Mouse (Mus musculus) testis, adult 2 months (tissue): Measurements from ENCODE around the gene Man1b1.

ENCODE experiments used
- CTCF ChIP-seq: fragments of 200-500 bp; IDR thresholded peaks from 2 replicates; pipeline ENCODE4 v1.5.1; 2012; ENCODE audit warnings: low read depth, mild to moderate bottlenecking, inconsistent platforms, low read length, moderate library complexity; ENCODE audit not compliant: control insufficient read depth, insufficient read depth, insufficient replicate concordance
- POLR2A ChIP-seq: fragments of 200-500 bp; IDR thresholded peaks from 2 replicates; pipeline ENCODE4 v1.6.1; 2012; ENCODE audit warnings: low read depth, mild to moderate bottlenecking, inconsistent platforms, low read length, moderate library complexity; ENCODE audit not compliant: control insufficient read depth

GRCm38 (mm10) chr2:25363478-25364178, 31.5 kb downstream of the Man1b1 start:
- TF ChIP-seq CTCF (no peak), POLR2A (no peak)
